Mouse (Mus musculus) G1E (cell line): Measurements from ENCODE around the gene Fra10ac1. TPM values are rescaled to one million over a fixed set of nuclear protein-coding genes. Genes with fewer than 3 reads are reported as not detected.

ENCODE experiments used
- ATAC-seq: 2 replicates; pipeline ENCODE4 v1.8.0; 2016; ENCODE audit warnings: mild to moderate bottlenecking; ENCODE audit not compliant: insufficient number of reproducible peaks, poor library complexity, low FRiP score, severe bottlenecking; ENCODE audit errors: extremely low read depth
- DNase-seq: peaks from one replicate; pipeline ENCODE4 v3.0.0; 2012; ENCODE audit warnings: low spot score
- H3K27me3 ChIP-seq: 2 replicates; pipeline ENCODE4 v1.6.1; 2012; ENCODE audit warnings: mild to moderate bottlenecking, low read length, inconsistent platforms; ENCODE audit not compliant: insufficient read depth
- H3K36me3 ChIP-seq: replicated peaks from 2 replicates; pipeline ENCODE3; 2012; ENCODE audit warnings: mild to moderate bottlenecking, inconsistent platforms
- H3K4me1 ChIP-seq: 2 replicates; pipeline ENCODE4 v1.6.1; 2012; ENCODE audit warnings: low read depth, low read length, inconsistent platforms, mixed read lengths; ENCODE audit not compliant: insufficient read depth
- H3K4me3 ChIP-seq: 2 replicates; pipeline ENCODE4 v1.5.1; 2012; ENCODE audit warnings: low read depth, mild to moderate bottlenecking, inconsistent platforms, low read length, moderate library complexity, mixed read lengths
- H3K9me3 ChIP-seq: replicated peaks from 2 replicates; pipeline ENCODE4 v1.6.1; 2012; ENCODE audit warnings: inconsistent platforms
- CTCF ChIP-seq: IDR thresholded peaks from 2 replicates; pipeline ENCODE4 v1.5.1; 2012; ENCODE audit warnings: low read depth, low read length, inconsistent platforms, mixed read lengths
- GATA1 ChIP-seq: IDR thresholded peaks from 2 replicates; pipeline ENCODE4 v1.6.1; 2012; ENCODE audit warnings: borderline replicate concordance, low read length, inconsistent platforms, mixed read lengths
- GATA2 ChIP-seq: IDR thresholded peaks from 2 replicates; pipeline ENCODE4 v1.6.1; 2012; ENCODE audit warnings: low read depth, low read length, inconsistent platforms, borderline replicate concordance
- POLR2AphosphoS5 ChIP-seq: IDR thresholded peaks from 2 replicates; pipeline ENCODE4 v1.6.1; 2012; ENCODE audit warnings: low read depth, low read length, inconsistent platforms; ENCODE audit not compliant: insufficient replicate concordance
- TAL1 ChIP-seq: conservative IDR thresholded peaks from 2 replicates; pipeline ENCODE4 v1.6.1; 2012; ENCODE audit warnings: low read depth, low read length, inconsistent platforms, mixed read lengths
- polyA plus RNA-seq: library from polyadenylated mRNA; stranded (reverse); fragments of >175 nt; gene quantifications from 2 replicates; pipeline ENCODE4 v1.2.3, GENCODE M21; 2012
- total RNA-seq, 2 experiments: library from RNA; stranded (forward) in 1 of 2; stranded (reverse) in 1 of 2; fragments of 200-1000 nt in 1 of 2; fragments of >200 nt in 1 of 2; fragmentation: Nextera tagmentation in 1 of 2; gene quantifications; 2 replicates each; pipeline ENCODE4 v1.2.3; 2014 to 2017

Fra10ac1 gene
- total and polyA plus RNA-seq, 3 experiments: 15.9 to 23.9 (median 18.1) TPM

DNA sequence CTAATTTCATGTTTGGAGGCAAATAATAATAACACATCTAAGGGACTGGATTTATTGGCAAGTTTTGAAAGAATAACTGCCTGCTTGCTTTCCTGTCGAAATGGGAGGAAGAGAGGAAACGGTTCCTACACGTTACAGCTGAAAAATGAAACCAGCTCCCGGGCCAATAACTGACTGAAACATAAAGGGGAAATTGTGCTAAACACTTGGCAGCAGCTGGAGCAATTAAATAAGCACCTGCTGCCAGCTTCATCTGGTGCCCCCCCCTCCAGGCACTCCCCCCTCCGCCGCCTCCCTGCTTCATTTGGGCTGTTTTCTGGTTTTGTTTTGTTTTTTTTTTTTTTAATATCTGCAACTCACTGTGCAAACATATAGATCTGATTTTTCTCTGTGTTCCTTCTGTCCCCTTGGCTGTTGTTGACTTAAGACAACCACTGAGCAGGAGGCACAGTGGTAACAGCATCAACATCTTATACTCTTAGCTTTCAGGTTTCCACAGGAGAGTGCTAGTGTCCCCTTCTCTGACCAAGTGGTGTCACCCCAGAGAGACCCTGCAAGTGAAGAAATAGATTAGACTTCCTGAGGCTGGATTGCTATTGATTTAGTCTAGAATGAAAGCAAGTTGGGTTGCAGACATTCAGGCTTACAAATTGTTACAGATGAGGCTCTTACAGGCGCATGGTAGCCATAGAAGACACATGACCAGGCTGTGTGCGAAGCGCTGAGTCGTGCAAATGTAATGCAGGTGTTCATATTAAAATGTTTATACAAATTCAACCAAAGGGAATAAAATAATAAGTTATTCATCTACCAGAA, 21.6 kb upstream of the Fra10ac1 start:
- TF ChIP-seq CTCF (no peak), POLR2AphosphoS5 (no peak), TAL1 (no peak), GATA1 (no peak), GATA2 (no peak)
- H3K27me3 ChIP-seq: peaks cover 8% of the 10 kb centered on the region
- H3K36me3 ChIP-seq: no peaks in the 10 kb centered on the region
- H3K4me3 ChIP-seq: no peak overlapping the region
- H3K4me1 ChIP-seq: no peaks in the 10 kb centered on the region
- DNase-seq: no peak
- H3K9me3 ChIP-seq: no peaks in the 10 kb centered on the region
- ATAC-seq: no peak

DNA sequence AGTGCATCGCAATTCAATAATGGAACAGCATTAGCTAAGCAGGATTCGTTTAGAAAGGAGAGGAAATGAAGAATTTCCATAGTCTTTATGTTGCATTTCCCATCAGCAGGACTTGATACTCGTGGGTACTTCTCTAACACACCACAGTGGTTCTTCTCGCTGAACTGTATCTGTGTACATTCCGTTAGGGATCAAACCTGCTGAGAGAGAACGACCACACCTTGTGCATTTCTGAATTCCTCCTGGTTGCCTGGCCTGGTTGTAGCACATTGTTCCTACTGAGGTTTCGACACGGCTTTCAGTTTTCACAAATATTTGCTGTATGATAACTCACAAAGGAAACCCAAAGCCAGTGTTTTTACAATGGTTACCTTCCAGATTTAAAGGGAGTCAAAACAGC, 20.8 kb upstream of the Fra10ac1 start:
- ATAC-seq: no peak
- no peaks in the 10 kb centered on the region for H3K36me3 ChIP-seq

DNA sequence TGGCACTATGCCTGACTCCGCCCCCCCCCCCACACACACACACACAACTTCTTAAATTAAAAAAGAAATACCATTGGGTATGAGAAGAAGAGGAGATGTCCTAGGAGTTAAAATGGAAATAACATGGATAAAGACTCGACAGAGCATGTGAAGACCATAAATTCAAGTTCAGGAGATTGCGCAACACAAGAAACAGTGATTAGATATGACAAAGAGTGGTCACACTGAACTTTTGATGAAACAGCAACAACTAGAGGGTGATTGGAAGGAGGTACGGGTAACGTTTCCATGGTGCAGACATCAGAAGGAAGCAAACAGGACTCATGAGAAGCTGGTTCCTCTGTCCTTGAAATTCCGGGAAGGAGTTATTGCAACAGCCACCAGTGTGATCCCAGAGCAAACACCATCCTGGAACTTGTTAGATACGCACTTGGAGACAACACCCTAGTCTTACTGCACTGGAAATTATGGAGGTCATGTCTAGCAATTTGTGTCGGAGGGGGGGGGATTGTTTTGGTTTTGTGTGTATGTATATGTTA, 18.4 kb upstream of the Fra10ac1 start:
- Histone ChIP-seq H3K9me3 (no peaks in the 10 kb centered on the region), H3K27me3 (peaks cover 11% of the 10 kb centered on the region), H3K4me1 (peaks cover 10% of the 10 kb centered on the region), H3K36me3 (no peaks in the 10 kb centered on the region), H3K4me3 (no peak overlapping the region)
- DNase-seq (no peak), ATAC-seq (no peak)
- TF ChIP-seq CTCF: no peak
- TF ChIP-seq GATA2: no peak
- no peak for TF ChIP-seq POLR2AphosphoS5
- TF ChIP-seq GATA1: no peak
- no peak for TF ChIP-seq TAL1

More for the DNA sequence above, 20.8 kb upstream of the Fra10ac1 start:
- H3K4me3 ChIP-seq: no peak overlapping the region
- H3K4me1 ChIP-seq: no peaks in the 10 kb centered on the region
- TF ChIP-seq CTCF (no peak), POLR2AphosphoS5 (no peak), TAL1 (no peak), GATA2 (no peak), GATA1 (no peak)
- H3K27me3 ChIP-seq: peaks cover 10% of the 10 kb centered on the region
- no peak for DNase-seq
- no peaks in the 10 kb centered on the region for H3K9me3 ChIP-seq

DNA sequence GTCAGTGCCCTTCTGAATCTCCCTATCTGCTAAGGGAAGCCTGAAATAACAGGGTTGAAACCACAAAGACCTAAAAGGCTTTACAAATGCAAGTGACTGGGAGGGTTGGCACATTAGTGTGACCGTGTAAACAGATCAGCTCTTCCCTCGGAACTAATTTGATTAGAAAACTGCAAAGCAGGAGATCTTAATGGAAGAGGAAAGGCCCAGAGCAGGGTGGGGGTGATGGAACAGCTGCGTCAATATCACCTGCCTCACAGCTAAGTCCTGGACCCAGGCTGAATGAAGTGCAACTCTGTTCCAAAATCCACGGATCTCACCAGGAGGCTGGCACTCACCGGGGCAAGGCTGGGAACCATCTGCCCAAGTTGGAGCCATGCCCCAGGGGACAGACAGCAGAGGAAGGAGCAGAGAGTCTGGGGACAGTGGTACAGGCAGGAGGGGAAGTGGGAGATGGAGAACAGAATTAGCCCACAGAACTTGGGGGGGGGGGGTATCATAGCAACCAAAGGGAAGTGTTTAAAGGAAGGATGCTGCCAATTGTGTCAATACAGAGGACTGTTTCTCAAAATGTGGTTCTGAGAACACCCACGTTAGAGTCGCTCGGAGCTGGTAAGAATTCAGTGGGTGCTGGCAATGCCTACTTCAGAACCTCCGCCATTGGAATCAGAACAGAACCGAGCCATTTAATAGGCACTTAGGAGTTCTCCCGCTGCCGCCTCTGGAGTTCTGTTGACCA, 14.4 kb upstream of the Fra10ac1 start:
- Histone ChIP-seq H3K36me3 (no peaks in the 10 kb centered on the region), H3K4me3 (no peak overlapping the region), H3K9me3 (no peaks in the 10 kb centered on the region), H3K4me1 (peaks cover 12% of the 10 kb centered on the region), H3K27me3 (peaks cover 13% of the 10 kb centered on the region)
- TF ChIP-seq CTCF: no peak
- no peak for TF ChIP-seq GATA1
- TF ChIP-seq POLR2AphosphoS5: no peak
- TF ChIP-seq GATA2: no peak
- no peak for TF ChIP-seq TAL1
- ATAC-seq: no peak
- DNase-seq: no peak

DNA sequence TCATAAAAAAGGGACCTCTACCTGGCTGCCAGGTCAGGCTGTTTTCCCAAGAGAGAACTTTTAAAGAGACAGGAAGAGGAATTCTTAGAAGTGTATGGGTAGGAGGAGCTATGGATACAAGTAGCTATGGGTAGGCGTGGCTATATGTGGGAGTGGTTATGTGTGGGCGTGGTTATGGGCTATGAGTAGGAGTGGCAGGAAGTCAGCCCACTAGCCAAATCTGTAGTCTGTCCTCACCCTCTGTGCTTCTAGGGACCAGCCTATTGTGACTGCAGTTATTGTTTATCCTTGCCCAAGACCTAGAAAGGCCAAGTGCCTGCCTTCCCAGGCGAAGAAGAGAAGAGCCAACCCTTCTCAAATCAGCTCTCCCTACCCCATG, 13.9 kb upstream of the Fra10ac1 start:
- no peaks in the 10 kb centered on the region for H3K9me3 ChIP-seq
- peak; percentile 28; the same call in 1 of the 2 replicates for ATAC-seq
- DNase-seq: no peak
- H3K4me3 ChIP-seq: no peak overlapping the region
- TF ChIP-seq GATA2: no peak
- no peak for TF ChIP-seq POLR2AphosphoS5
- no peak for TF ChIP-seq CTCF
- TF ChIP-seq TAL1: no peak
- TF ChIP-seq GATA1: no peak
- peaks cover 12% of the 10 kb centered on the region for H3K4me1 ChIP-seq
- peaks cover 15% of the 10 kb centered on the region for H3K27me3 ChIP-seq
- no peaks in the 10 kb centered on the region for H3K36me3 ChIP-seq

DNA sequence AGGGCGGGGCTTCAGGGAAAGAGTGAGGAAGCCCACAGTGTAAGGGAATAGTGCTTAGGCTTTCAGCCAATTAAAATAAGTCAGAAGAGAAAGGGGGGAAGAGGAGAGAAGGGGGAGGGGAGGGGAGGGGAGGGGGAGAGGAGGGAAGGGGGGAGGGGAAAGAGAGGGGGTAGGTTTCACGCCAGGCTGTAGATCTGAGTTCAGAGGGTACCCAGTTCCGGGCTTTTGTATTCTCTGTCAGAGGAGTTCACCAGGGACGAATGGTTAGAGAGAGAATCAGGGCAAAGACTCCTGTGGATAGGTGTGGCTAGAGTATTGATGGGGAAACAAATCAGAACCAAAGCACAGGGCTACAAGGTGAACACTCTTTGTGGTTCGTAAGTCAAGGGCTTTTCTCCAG, 12.6 kb upstream of the Fra10ac1 start:
- ATAC-seq: no peak
- TF ChIP-seq TAL1: no peak
- no peak for TF ChIP-seq POLR2AphosphoS5
- no peak for TF ChIP-seq CTCF
- no peak for TF ChIP-seq GATA1
- no peak for TF ChIP-seq GATA2
- Histone ChIP-seq H3K4me3 (no peak overlapping the region), H3K36me3 (no peaks in the 10 kb centered on the region), H3K4me1 (peaks cover 12% of the 10 kb centered on the region), H3K9me3 (no peaks in the 10 kb centered on the region), H3K27me3 (peaks cover 17% of the 10 kb centered on the region; the same call in 1 of the 2 replicates)
- DNase-seq: no peak
